Mouse (Mus musculus) heart, embryonic 13.5 days (tissue): ENCODE measurements around the gene Kif6. TPM values are rescaled to one million over a fixed set of nuclear protein-coding genes. Genes with fewer than 3 reads are reported as not detected.

Source experiments
- ATAC-seq: fragments of 200-750 bp; cut with Nextera tagmentation; 2 replicates; pipeline ENCODE4 v1.8.0; 2017; ENCODE audit warnings: moderate TSS enrichment; ENCODE audit not compliant: insufficient number of reproducible peaks, low FRiP score, low TSS enrichment; ENCODE audit errors: extremely low read depth
- H3K27ac ChIP-seq: fragments of 300-500 bp; sonication (generic); replicated peaks from 2 replicates; pipeline ENCODE4 v1.5.1; 2015; ENCODE audit warnings: moderate library complexity, mild to moderate bottlenecking, inconsistent platforms
- H3K27me3 ChIP-seq: fragments of 300-500 bp; sonication (generic); replicated peaks from 2 replicates; pipeline ENCODE4 v1.6.1; 2015; ENCODE audit warnings: mild to moderate bottlenecking, inconsistent platforms
- H3K36me3 ChIP-seq: fragments of 300-500 bp; sonication (generic); 2 replicates; pipeline ENCODE4 v1.6.1; 2015; ENCODE audit warnings: mild to moderate bottlenecking, inconsistent platforms
- H3K4me1 ChIP-seq: fragments of 300-500 bp; sonication (generic); 2 replicates; pipeline ENCODE4 v1.6.1; 2015; ENCODE audit warnings: inconsistent platforms
- H3K4me2 ChIP-seq: fragments of 300-500 bp; sonication (generic); 2 replicates; pipeline ENCODE4 v1.6.1; 2015; ENCODE audit warnings: inconsistent platforms, mild to moderate bottlenecking, moderate library complexity
- H3K4me3 ChIP-seq: fragments of 300-500 bp; sonication (generic); 2 replicates; pipeline ENCODE4 v1.5.1; 2015; ENCODE audit warnings: moderate library complexity, mild to moderate bottlenecking, inconsistent platforms
- H3K9ac ChIP-seq: fragments of 300-500 bp; sonication (generic); 2 replicates; pipeline ENCODE4 v1.6.1; 2015; ENCODE audit warnings: inconsistent platforms, mild to moderate bottlenecking, moderate library complexity
- H3K9me3 ChIP-seq: fragments of 300-500 bp; sonication (generic); 2 replicates; pipeline ENCODE4 v1.6.1; 2016; ENCODE audit warnings: inconsistent platforms
- WGBS: fragments of 180-500 bp; shearing (Covaris S2); methylation state at CpG from one replicate; pipeline ENCODE4 v1.1.7; 2015; ENCODE audit warnings: mixed read lengths; 5-methylcytosine and 5-hydroxymethylcytosine counted together
- polyA plus RNA-seq: library from polyadenylated mRNA; unstranded; fragments of >200 nt; fragmentation: Nextera tagmentation; extraction: Ambion mirVana; gene quantifications from 2 replicates; pipeline ENCODE4 v1.2.1, GENCODE M21; 2015

The Kif6 gene
- polyA plus RNA-seq, 1 experiment from 2014 or later = 1.2 TPM

GRCm38 (mm10) chr17:49927611-49928010, 312.7 kb downstream of the Kif6 start:
- Histone ChIP-seq H3K9me3 (no peaks in the 10 kb centered on the region), H3K9ac (no peak overlapping the region), H3K27ac (no peak overlapping the region), H3K27me3 (peaks cover 24% of the 10 kb centered on the region), H3K36me3 (no peaks in the 10 kb centered on the region), H3K4me3 (no peak overlapping the region), H3K4me1 (no peaks in the 10 kb centered on the region; the same call in 1 of the 2 replicates), H3K4me2 (no peak overlapping the region)
- WGBS = 77% methylated on average over 2 of the region's 2 CpGs
- no peak for ATAC-seq

GRCm38 (mm10) chr17:49933806-49934205, 318.9 kb downstream of the Kif6 start:
- Histone ChIP-seq H3K9ac (no peak overlapping the region), H3K9me3 (no peaks in the 10 kb centered on the region), H3K4me3 (no peak overlapping the region), H3K36me3 (no peaks in the 10 kb centered on the region), H3K27ac (no peak overlapping the region), H3K4me1 (no peaks in the 10 kb centered on the region; the same call in 1 of the 2 replicates), H3K27me3 (peaks cover 69% of the 10 kb centered on the region), H3K4me2 (no peak overlapping the region)
- WGBS = 55% methylated on average over 3 of the region's 3 CpGs
- ATAC-seq = no peak

GRCm38 (mm10) chr17:49934586-49934985, 319.6 kb downstream of the Kif6 start:
- Histone ChIP-seq H3K4me1 (no peaks in the 10 kb centered on the region; the same call in 1 of the 2 replicates), H3K4me3 (no peak overlapping the region), H3K9me3 (no peaks in the 10 kb centered on the region), H3K27ac (no peak overlapping the region), H3K4me2 (no peak overlapping the region), H3K27me3 (peaks cover 68% of the 10 kb centered on the region), H3K9ac (no peak overlapping the region), H3K36me3 (no peaks in the 10 kb centered on the region)
- WGBS = 24% methylated on average over 4 of the region's 4 CpGs
- no peak for ATAC-seq

DNA sequence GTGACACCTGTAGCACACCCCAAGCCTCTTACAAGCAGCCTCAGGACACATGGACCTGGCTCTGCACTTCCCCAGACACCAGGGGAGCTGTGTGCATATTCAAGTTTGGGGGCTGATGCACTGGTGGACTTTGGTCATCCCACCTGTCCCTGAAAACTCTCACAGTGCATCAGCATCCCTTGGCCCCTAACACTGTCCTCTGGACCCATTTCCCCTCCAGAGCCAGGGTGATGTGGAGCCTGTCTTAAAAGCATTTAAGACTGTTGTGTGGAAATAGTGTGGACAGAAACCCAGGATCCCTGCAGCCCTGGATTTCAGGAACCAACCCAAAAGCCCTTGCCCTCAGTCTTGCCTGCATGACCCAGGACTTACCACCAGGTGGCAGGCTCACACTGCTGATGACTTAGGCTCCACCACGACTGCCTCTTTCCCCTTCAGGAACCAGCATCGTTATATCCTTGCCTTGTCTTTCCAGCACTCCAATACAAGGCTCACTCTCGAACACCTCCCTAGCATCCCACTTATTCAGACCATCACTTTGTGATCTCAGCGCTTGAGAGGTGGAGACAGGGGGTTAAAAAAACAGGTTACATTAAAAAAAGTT, 320.8 kb downstream of the Kif6 start:
- Histone ChIP-seq H3K9ac (no peak overlapping the region), H3K27me3 (peaks cover 61% of the 10 kb centered on the region), H3K36me3 (no peaks in the 10 kb centered on the region), H3K4me1 (no peaks in the 10 kb centered on the region), H3K27ac (no peak overlapping the region), H3K4me3 (no peak overlapping the region), H3K9me3 (no peaks in the 10 kb centered on the region), H3K4me2 (no peak overlapping the region)
- WGBS = 1% methylated on average over 4 of the region's 4 CpGs
- no peak; the same call in 1 of the 2 replicates for ATAC-seq

DNA sequence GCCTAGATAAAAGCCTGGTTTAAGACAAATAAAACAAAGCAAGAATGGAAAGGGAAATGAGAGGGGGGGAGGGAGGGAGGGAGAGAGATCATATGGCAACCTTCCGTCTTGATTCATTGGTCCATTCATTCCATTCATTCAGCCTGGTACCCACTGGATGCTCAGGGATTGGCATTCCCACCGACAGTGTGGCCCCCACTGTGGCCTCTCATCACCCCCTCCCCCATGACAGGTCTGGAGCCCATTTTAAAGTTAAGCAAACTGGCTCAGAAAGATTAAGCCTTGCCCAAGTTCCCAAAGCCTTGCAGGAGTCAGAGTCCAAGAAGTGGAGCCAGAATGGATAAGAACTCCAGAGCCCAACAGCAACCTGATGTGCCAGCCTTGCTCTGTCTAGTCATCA, 321.3 kb downstream of the Kif6 start:
- H3K27ac ChIP-seq = no peak overlapping the region
- 31% methylated on average over 2 of the region's 2 CpGs for WGBS
- no peaks in the 10 kb centered on the region for H3K9me3 ChIP-seq
- no peak overlapping the region for H3K9ac ChIP-seq
- H3K4me3 ChIP-seq = no peak overlapping the region
- ATAC-seq = no peak
- H3K4me1 ChIP-seq = no peaks in the 10 kb centered on the region
- H3K4me2 ChIP-seq = no peak overlapping the region
- H3K36me3 ChIP-seq = no peaks in the 10 kb centered on the region
- H3K27me3 ChIP-seq = peaks cover 56% of the 10 kb centered on the region

GRCm38 (mm10) chr17:49939146-49939545, 324.2 kb downstream of the Kif6 start:
- Histone ChIP-seq H3K27me3 (peaks cover 31% of the 10 kb centered on the region), H3K27ac (no peak overlapping the region), H3K9ac (no peak overlapping the region), H3K4me3 (no peak overlapping the region), H3K9me3 (no peaks in the 10 kb centered on the region), H3K4me2 (no peak overlapping the region), H3K4me1 (no peaks in the 10 kb centered on the region), H3K36me3 (no peaks in the 10 kb centered on the region)
- no peak for ATAC-seq
- WGBS = 72% methylated on average over 7 of the region's 7 CpGs

- H3K27ac ChIP-seq = no peak overlapping the region
- no peaks in the 10 kb centered on the region for H3K9me3 ChIP-seq
- H3K27me3 ChIP-seq = peaks cover under 1% of the 10 kb centered on the region
- no peak overlapping the region for H3K4me3 ChIP-seq
- H3K36me3 ChIP-seq = no peaks in the 10 kb centered on the region
- H3K4me1 ChIP-seq = no peaks in the 10 kb centered on the region
- WGBS = 59% methylated on average over 6 of the region's 6 CpGs
- ATAC-seq = no peak
- H3K9ac ChIP-seq = no peak overlapping the region
- no peak overlapping the region for H3K4me2 ChIP-seq
These were observed 327.7 kb downstream of the Kif6 start for GRCm38 (mm10) chr17:49942674-49943073.

DNA sequence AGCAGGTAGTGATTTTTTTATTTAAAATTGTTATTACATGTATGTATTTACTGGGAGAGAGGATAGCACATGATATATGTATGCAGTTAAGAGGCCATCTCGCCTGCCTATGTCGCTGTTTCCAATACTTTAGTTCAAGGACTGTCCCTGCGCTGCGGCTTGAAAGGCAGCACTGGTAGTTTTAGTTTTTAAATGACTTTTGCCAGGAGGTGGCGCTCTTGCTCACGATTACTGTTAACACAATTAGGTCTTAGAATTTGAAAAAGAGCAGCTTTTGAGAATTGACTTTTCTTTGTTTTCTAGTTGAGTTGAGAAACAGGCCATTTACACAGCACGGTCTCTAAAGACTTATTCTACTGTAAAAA, 336.5 kb downstream of the Kif6 start:
- Histone ChIP-seq H3K27me3 (no peaks in the 10 kb centered on the region), H3K9me3 (no peaks in the 10 kb centered on the region), H3K27ac (peak overlapping the region; percentile 44; the same call in 1 of the 2 replicates), H3K36me3 (no peaks in the 10 kb centered on the region), H3K4me1 (peaks cover 11% of the 10 kb centered on the region), H3K4me2 (peak overlapping the region; percentile 60), H3K4me3 (peak overlapping the region; percentile 19), H3K9ac (no peak overlapping the region)
- WGBS = 5% methylated on average over 7 of the region's 7 CpGs
- ATAC-seq = no peak

GRCm38 (mm10) chr17:49951856-49952607, 337.1 kb downstream of the Kif6 start:
- 46% methylated on average over 22 of the region's 22 CpGs for WGBS
- H3K27me3 ChIP-seq = no peaks in the 10 kb centered on the region
- peak overlapping the region; percentile 60 for H3K4me2 ChIP-seq
- H3K4me1 ChIP-seq = peaks cover 11% of the 10 kb centered on the region
- no peak overlapping the region for H3K9ac ChIP-seq
- no peaks in the 10 kb centered on the region for H3K36me3 ChIP-seq
- no peaks in the 10 kb centered on the region for H3K9me3 ChIP-seq
- H3K27ac ChIP-seq = peak overlapping the region; percentile 44
- peak overlapping the region; percentile 19 for H3K4me3 ChIP-seq
- no peak for ATAC-seq

- Histone ChIP-seq H3K4me2 (no peak overlapping the region), H3K9me3 (no peaks in the 10 kb centered on the region; the same call in 1 of the 2 replicates), H3K27me3 (no peaks in the 10 kb centered on the region), H3K27ac (no peak overlapping the region), H3K9ac (no peak overlapping the region), H3K4me3 (no peak overlapping the region), H3K4me1 (no peaks in the 10 kb centered on the region), H3K36me3 (no peaks in the 10 kb centered on the region)
- no peak for ATAC-seq
These were observed 344.1 kb downstream of the Kif6 start for GRCm38 (mm10) chr17:49959021-49959420.
